Mouse (Mus musculus): Measurements from ENCODE around the gene Gnb1l.

DNA sequence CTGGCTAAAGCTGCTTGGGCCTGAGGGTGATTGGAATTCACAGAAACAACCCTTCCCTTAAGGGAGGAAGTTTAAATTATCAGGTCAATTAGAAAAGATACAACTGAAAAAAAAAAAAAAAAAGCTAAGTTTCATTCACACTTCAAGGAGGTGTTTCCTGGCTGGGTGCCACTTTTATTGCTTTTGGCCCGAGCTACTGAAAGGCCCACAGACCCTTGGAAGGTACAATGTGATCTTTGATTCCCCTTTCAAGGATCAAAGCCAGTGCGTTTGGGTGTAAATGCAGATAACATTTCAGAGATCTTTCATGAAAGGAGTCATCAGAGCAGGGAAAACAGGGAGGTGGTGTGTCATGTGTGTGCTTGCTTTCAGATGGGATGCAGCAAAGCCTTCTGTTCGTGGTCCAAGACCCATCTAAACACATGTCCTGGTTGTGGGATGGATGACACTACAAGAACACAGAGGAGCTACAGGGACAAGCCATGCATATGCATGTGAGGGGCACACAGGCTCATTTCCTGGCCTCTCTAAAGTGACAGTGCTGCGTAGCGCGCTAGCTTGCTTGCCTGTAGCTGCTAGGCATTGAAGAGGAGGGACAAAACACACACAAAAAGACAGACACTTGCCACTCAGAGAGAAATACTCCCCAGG lies 523 bp upstream of the Gnb1l start:
- TF ChIP-seq CTCF (IDR thresholded peaks at IDR 0.05; ENCODE audit: low read depth, low read length) (no peak), POLR2A (IDR thresholded peaks at IDR 0.05; ENCODE audit: insufficient read depth, low read length) (no peak)

Data from ES-Bruce4 (cell line).